Mouse (Mus musculus): ENCODE measurements around the gene Myt1. TPM values are rescaled to one million over a fixed set of nuclear protein-coding genes. Genes with fewer than 3 reads are reported as not detected.

Gene Myt1
- total RNA-seq (2022): not detected

GRCm38 (mm10) chr2:181763006-181763830 lies at the start of gene Myt1:
Gene Myt1 (plus strand): TSS chr2:181763332.
- DNase-seq (ENCODE audit: low spot score): no peak

GRCm38 (mm10) chr2:181713749-181714148 lies 49.4 kb upstream of the Myt1 start:
- no peak for DNase-seq (ENCODE audit: low spot score)

GRCm38 (mm10) chr2:181714903-181715326 lies 48.2 kb upstream of the Myt1 start, which contains the start of gene Oprl1:
Gene Oprl1 (plus strand): TSS chr2:181715016.
- no peak for DNase-seq (ENCODE audit: low spot score)

GRCm38 (mm10) chr2:181715382-181715781 lies 47.8 kb upstream of the Myt1 start:
- DNase-seq (ENCODE audit: low spot score): no peak

- DNase-seq (ENCODE audit: low spot score): no peak
These were observed 46.1 kb upstream of the Myt1 start for GRCm38 (mm10) chr2:181716991-181717390.

GRCm38 (mm10) chr2:181720061-181720460 lies 43.1 kb upstream of the Myt1 start:
- no peak for DNase-seq (ENCODE audit: low spot score)

- DNase-seq (ENCODE audit: low spot score): no peak
These were observed 41.9 kb upstream of the Myt1 start for GRCm38 (mm10) chr2:181721200-181721599.

GRCm38 (mm10) chr2:181722213-181722612 lies 40.9 kb upstream of the Myt1 start:
- no peak for DNase-seq (ENCODE audit: low spot score)

GRCm38 (mm10) chr2:181727659-181728262 lies 35.4 kb upstream of the Myt1 start:
- DNase-seq (ENCODE audit: low spot score): no peak

GRCm38 (mm10) chr2:181730051-181730450 lies 33.1 kb upstream of the Myt1 start:
- no peak for DNase-seq (ENCODE audit: low spot score)

GRCm38 (mm10) chr2:181752626-181753025 lies 10.5 kb upstream of the Myt1 start:
- no peak for DNase-seq (ENCODE audit: low spot score)

- DNase-seq (ENCODE audit: low spot score): no peak
These were observed 4.9 kb upstream of the Myt1 start for GRCm38 (mm10) chr2:181758147-181758725.

GRCm38 (mm10) chr2:181759041-181759440 lies 4.1 kb upstream of the Myt1 start:
- no peak for DNase-seq (ENCODE audit: low spot score)

GRCm38 (mm10) chr2:181763886-181764527 lies 875 bp downstream of the Myt1 start:
- DNase-seq (ENCODE audit: low spot score): no peak

GRCm38 (mm10) chr2:181764600-181764999 lies 1.5 kb downstream of the Myt1 start:
- no peak for DNase-seq (ENCODE audit: low spot score)

GRCm38 (mm10) chr2:181765251-181765650 lies 2.1 kb downstream of the Myt1 start:
- DNase-seq (ENCODE audit: low spot score): no peak

GRCm38 (mm10) chr2:181766672-181767557 lies 3.8 kb downstream of the Myt1 start:
- no peak for DNase-seq (ENCODE audit: low spot score)

- DNase-seq (ENCODE audit: low spot score): no peak
These were observed 5.3 kb downstream of the Myt1 start for GRCm38 (mm10) chr2:181768451-181768850.

- no peak for DNase-seq (ENCODE audit: low spot score)
These were observed 6.3 kb downstream of the Myt1 start for GRCm38 (mm10) chr2:181769397-181769796.

- no peak for DNase-seq (ENCODE audit: low spot score)
These were observed 10.1 kb downstream of the Myt1 start for GRCm38 (mm10) chr2:181773203-181773602.

- DNase-seq (ENCODE audit: low spot score): no peak
These were observed 12.7 kb downstream of the Myt1 start for GRCm38 (mm10) chr2:181775786-181776185.
